Mouse (Mus musculus) limb, embryonic 10.5 days (tissue): Measurements from ENCODE around the gene Map3k1. TPM values are rescaled to one million over a fixed set of nuclear protein-coding genes. Genes with fewer than 3 reads are reported as not detected.
A peak's percentile ranks its signal among the peaks of the same experiment; 100 is the strongest.

Experiments
- DNase-seq: peaks from one replicate; pipeline ENCODE4 v3.0.0-alpha.2; 2017; ENCODE audit warnings: low spot score
- H3K27ac ChIP-seq: fragments of 300-500 bp; sonication (generic); 2 replicates; pipeline ENCODE4 v1.5.1; 2016; ENCODE audit warnings: mild to moderate bottlenecking
- H3K27me3 ChIP-seq: fragments of 300-500 bp; sonication (generic); 2 replicates; pipeline ENCODE4 v1.6.1; 2016; ENCODE audit warnings: low read depth, mild to moderate bottlenecking; ENCODE audit not compliant: poor library complexity, severe bottlenecking
- H3K36me3 ChIP-seq: fragments of 300-500 bp; sonication (generic); 2 replicates; pipeline ENCODE4 v1.6.1; 2016; ENCODE audit warnings: mild to moderate bottlenecking, moderate library complexity
- H3K4me1 ChIP-seq: fragments of 300-500 bp; sonication (generic); 2 replicates; pipeline ENCODE4 v1.6.1; 2016
- H3K4me3 ChIP-seq: fragments of 300-500 bp; sonication (generic); 2 replicates; pipeline ENCODE4 v1.5.1; 2016; ENCODE audit warnings: mild to moderate bottlenecking, moderate library complexity
- H3K9me3 ChIP-seq: fragments of 300-500 bp; sonication (generic); replicated peaks from 2 replicates; pipeline ENCODE4 v1.6.1; 2016; ENCODE audit warnings: mild to moderate bottlenecking
- WGBS: fragments of 180-500 bp; shearing (Covaris S2); methylation state at CpG from one replicate; pipeline ENCODE4 v1.1.7; 2016; 5-methylcytosine and 5-hydroxymethylcytosine counted together
- polyA plus RNA-seq: library from polyadenylated mRNA; unstranded; fragments of >200 nt; fragmentation: Nextera tagmentation; extraction: Ambion mirVana; gene quantifications from 2 replicates; pipeline ENCODE4 v1.2.1, GENCODE M21; 2016

The Map3k1 gene
- polyA plus RNA-seq, 1 experiment from 2014 or later, result 15.6 TPM

DNA sequence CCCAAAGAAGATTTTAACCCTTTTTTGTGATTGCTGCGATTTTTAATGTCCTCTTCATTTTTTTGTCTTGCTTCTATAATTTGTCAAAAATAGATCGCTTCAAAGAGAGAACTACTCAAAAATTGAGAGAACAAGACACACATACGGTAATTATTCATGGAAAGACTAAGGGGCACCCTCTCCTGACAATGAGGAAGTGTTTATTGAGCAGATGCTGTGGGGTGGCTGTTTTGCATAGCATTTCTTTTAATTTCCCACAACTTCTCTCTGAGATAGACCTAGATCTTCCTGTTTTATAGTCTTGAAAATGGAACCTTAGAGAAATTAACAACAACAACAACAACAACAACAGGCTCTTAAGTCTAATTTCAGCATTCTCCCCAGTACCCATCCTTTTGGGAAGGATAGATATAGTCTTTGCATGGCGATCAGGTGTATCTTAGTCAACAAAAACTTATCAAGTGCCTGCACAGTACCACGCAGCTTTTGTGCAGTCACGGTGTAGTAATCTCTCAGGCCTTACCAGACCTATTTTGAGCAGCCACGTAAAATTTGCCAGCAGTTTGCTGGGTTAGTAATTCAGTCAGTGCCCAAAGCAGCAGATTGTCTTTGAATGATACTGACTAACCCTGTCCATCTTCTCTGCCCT is 13.1 kb upstream of the Map3k1 start:
- peaks cover under 1% of the 10 kb centered on the region; the same call in 1 of the 2 replicates for H3K4me1 ChIP-seq
- no peaks in the 10 kb centered on the region for H3K27me3 ChIP-seq
- no peak for DNase-seq
- no peaks in the 10 kb centered on the region for H3K9me3 ChIP-seq
- 88% methylated on average over 7 of the region's 7 CpGs for WGBS
- no peaks in the 10 kb centered on the region for H3K36me3 ChIP-seq
- no peak overlapping the region for H3K27ac ChIP-seq
- no peak overlapping the region for H3K4me3 ChIP-seq

- Histone ChIP-seq H3K4me1 (peaks cover 5% of the 10 kb centered on the region), H3K4me3 (no peak overlapping the region), H3K9me3 (no peaks in the 10 kb centered on the region), H3K27me3 (no peaks in the 10 kb centered on the region), H3K27ac (no peak overlapping the region), H3K36me3 (no peaks in the 10 kb centered on the region)
- WGBS, result 88% methylated on average over 9 of the region's 9 CpGs
- DNase-seq, result no peak
Observed at GRCm38 (mm10) chr13:111819618-111820385, 11.0 kb upstream of the Map3k1 start.

DNA sequence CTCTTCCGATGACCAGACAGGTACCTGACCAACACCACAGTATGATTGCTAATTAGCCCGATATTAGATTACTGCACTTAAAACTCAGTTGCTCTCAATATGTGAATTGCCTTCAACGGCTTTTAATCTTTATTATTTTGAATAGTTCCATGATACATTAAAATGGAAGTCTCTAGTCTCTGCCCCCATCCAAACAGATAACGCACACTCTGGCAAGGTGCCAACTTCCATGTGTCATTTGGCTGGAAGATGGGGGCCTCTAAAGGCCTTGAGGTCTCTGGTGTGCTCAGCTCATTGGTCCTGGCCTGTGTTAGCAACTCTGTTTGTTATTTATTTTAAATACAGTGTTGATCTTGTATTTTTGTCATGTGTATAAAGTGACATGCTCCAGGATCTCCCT is 10.3 kb upstream of the Map3k1 start:
- no peak overlapping the region for H3K27ac ChIP-seq
- H3K36me3 ChIP-seq, result no peaks in the 10 kb centered on the region
- peaks cover 5% of the 10 kb centered on the region for H3K4me1 ChIP-seq
- no peak overlapping the region for H3K4me3 ChIP-seq
- H3K9me3 ChIP-seq, result no peaks in the 10 kb centered on the region
- no peaks in the 10 kb centered on the region for H3K27me3 ChIP-seq
- 99% methylated on average over 4 of the region's 4 CpGs for WGBS
- no peak for DNase-seq

DNA sequence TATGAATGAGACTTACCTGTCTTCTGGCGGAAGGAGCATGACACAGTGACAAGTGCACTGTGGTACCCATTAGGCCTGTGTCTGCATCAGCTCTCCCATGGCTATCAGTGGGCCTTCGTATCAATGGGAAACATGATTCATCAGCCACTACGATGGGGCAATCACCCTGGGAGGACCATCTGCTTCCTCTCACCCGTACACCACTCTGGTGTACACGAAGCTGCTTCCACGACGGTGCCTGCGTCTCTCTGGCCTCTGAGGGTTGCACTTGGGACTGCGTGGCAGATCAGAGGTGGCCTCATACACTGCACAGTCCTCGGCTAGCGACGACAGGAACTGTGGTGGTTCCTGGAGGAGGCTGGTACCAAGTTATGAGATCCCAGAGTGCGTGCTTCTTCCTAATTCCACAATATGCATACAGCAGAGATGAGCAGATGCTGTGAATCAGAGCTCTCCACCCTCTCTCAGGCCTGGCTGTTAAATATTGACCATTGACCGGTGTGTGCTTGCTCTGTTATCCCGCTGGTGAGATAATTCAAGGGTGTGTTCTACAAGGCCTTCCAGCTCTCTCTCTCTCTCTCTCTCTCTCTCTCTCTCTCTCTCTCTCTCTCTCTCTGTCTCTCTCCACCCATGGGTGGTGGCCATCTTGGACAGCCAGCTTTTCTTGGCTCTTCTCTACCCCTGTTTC is 9.6 kb upstream of the Map3k1 start:
- WGBS, result 87% methylated on average over 15 of the region's 15 CpGs
- no peak overlapping the region for H3K27ac ChIP-seq
- no peak for DNase-seq
- peaks cover 5% of the 10 kb centered on the region for H3K4me1 ChIP-seq
- H3K9me3 ChIP-seq, result no peaks in the 10 kb centered on the region
- no peak overlapping the region for H3K4me3 ChIP-seq
- no peaks in the 10 kb centered on the region for H3K27me3 ChIP-seq
- no peaks in the 10 kb centered on the region for H3K36me3 ChIP-seq

DNA sequence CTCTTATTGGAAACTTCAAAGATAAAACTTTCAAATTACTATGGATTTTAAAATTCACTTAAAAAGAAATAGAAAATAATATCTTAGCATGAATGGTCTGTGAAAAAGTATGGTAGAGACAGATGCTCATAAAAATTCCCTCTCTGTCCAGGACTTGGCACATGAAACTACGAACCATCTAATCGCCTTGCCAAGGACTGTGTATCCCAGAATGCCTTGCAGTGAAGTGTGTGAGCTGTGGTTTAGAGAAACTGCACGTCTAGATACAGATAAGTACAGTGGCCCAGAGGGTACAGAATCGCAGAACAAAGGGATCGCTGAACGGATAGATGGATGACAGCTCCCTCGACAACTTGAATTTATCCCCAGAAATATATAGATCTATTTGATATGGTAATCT is 9.0 kb upstream of the Map3k1 start:
- H3K27ac ChIP-seq, result no peak overlapping the region
- H3K4me3 ChIP-seq, result no peak overlapping the region
- H3K36me3 ChIP-seq, result no peaks in the 10 kb centered on the region
- H3K9me3 ChIP-seq, result no peaks in the 10 kb centered on the region
- peaks cover 5% of the 10 kb centered on the region for H3K4me1 ChIP-seq
- H3K27me3 ChIP-seq, result no peaks in the 10 kb centered on the region
- DNase-seq, result no peak
- WGBS, result 92% methylated on average over 7 of the region's 7 CpGs

GRCm38 (mm10) chr13:111816431-111816830 is 7.6 kb upstream of the Map3k1 start:
- H3K4me1 ChIP-seq, result peaks cover 5% of the 10 kb centered on the region
- no peak overlapping the region for H3K27ac ChIP-seq
- no peaks in the 10 kb centered on the region for H3K27me3 ChIP-seq
- H3K9me3 ChIP-seq, result no peaks in the 10 kb centered on the region
- H3K36me3 ChIP-seq, result no peaks in the 10 kb centered on the region
- no peak overlapping the region for H3K4me3 ChIP-seq
- 36% methylated on average over 3 of the region's 3 CpGs for WGBS
- no peak for DNase-seq

DNA sequence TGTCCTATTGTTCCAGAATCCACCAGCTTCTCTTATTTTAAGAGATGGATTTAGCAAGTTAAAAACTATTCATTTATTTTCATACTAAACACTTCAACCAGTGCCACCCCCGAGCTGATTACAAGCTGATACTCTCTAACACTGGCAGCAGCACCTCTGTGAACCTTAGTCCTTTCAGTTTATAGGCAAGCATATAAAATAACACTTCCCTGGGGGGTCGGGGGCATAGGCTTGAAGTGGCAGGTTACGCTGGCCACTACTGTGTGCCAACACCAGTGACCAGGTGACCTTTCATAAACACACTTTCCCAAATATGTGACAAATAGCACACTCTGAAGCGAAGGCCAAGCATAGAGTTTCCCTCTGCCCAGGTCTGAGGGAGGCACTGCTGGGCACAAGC is 6.7 kb upstream of the Map3k1 start:
- H3K36me3 ChIP-seq, result no peaks in the 10 kb centered on the region
- WGBS, result 92% methylated on average over 4 of the region's 4 CpGs
- H3K4me3 ChIP-seq, result no peak overlapping the region
- H3K27me3 ChIP-seq, result peaks cover 9% of the 10 kb centered on the region
- no peaks in the 10 kb centered on the region for H3K9me3 ChIP-seq
- H3K27ac ChIP-seq, result no peak overlapping the region
- peaks cover 5% of the 10 kb centered on the region for H3K4me1 ChIP-seq
- DNase-seq, result no peak

DNA sequence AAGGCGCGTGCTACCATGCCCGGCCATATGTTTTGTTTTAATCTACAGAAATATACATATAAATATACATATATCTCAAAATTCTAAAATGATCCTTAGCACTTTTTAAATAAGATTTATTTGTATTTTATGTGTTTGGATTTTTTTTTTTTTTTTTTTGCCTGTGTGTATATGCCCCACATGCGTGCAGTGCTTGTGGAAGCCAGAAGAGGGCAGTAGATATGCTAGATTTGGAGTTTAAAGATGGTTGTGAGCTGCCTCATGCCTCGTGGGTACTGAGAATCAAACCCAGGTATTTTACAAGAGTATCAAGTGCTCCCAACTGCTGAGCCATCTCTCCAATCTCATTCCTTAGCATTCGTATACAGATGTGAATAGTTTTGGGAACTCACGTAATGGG is 6.2 kb upstream of the Map3k1 start:
- no peak overlapping the region for H3K27ac ChIP-seq
- peaks cover 14% of the 10 kb centered on the region for H3K27me3 ChIP-seq
- 96% methylated on average over 7 of the region's 7 CpGs for WGBS
- no peak overlapping the region for H3K4me3 ChIP-seq
- no peaks in the 10 kb centered on the region for H3K9me3 ChIP-seq
- no peak for DNase-seq
- no peaks in the 10 kb centered on the region for H3K36me3 ChIP-seq
- peaks cover 7% of the 10 kb centered on the region for H3K4me1 ChIP-seq

DNA sequence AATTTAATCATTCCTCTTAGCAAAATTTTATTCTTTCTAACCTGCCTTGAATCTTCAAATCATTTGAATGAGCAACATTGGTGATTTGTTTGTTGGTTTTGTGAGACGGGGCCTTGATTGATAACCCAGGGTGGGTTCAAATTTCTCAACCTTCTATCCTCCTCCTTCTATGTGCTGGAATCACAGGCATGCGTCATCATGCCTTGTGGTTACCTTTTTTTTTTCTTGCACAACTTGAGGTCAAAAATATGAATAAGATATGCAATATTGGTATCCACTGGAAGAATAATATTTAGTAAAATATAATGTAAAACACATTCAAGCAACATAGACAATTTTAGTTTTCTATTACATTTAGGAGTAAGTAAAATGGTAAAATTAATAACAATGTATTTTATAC is 3.9 kb upstream of the Map3k1 start:
- Histone ChIP-seq H3K4me1 (peaks cover 17% of the 10 kb centered on the region), H3K36me3 (no peaks in the 10 kb centered on the region), H3K4me3 (no peak overlapping the region), H3K27ac (no peak overlapping the region), H3K9me3 (no peaks in the 10 kb centered on the region), H3K27me3 (peaks cover 18% of the 10 kb centered on the region)
- 81% methylated on average over 2 of the region's 2 CpGs for WGBS
- no peak for DNase-seq

DNA sequence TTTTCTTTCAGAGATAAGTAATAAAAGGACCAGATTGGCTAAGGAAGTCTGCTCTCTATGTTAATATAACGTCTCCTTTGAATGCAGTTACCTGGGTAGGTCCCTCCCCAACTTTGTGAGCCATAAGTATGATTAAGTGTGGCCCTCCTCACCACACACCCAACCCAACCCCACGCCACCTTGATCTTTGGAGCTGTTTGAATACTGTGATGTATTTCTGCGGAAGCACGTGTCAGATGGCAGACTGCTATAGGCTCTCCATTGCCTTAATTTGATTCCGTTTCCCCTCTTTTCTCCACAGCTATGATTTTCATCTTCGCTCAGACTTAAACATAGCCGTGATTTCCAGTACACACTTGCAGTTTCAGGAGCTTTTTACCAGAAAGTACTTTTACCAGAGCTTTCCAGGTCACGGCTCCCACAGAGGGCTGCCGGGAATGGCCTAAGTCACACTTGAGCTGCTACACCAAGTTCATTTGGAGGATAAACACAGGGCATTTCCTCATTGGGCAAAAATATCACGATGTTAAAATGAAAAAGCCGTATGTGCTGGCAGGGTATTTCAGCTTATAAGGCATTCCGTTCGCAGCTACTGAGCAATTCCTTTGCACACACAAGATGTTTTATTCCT is 2.3 kb upstream of the Map3k1 start:
- Histone ChIP-seq H3K9me3 (no peaks in the 10 kb centered on the region), H3K4me1 (peaks cover 22% of the 10 kb centered on the region), H3K27me3 (peaks cover 18% of the 10 kb centered on the region), H3K36me3 (no peaks in the 10 kb centered on the region), H3K4me3 (no peak overlapping the region), H3K27ac (no peak overlapping the region)
- WGBS, result 84% methylated on average over 13 of the region's 13 CpGs
- no peak for DNase-seq

GRCm38 (mm10) chr13:111809466-111810228 is 854 bp upstream of the Map3k1 start:
- no peaks in the 10 kb centered on the region for H3K9me3 ChIP-seq
- DNase-seq, result peak; percentile 75
- H3K4me1 ChIP-seq, result peaks cover 36% of the 10 kb centered on the region
- peaks cover 18% of the 10 kb centered on the region for H3K27me3 ChIP-seq
- under 1% methylated on average over 29 of the region's 29 CpGs for WGBS
- no peaks in the 10 kb centered on the region for H3K36me3 ChIP-seq
- H3K27ac ChIP-seq, result peak overlapping the region; percentile 97
- peak overlapping the region; percentile 86 for H3K4me3 ChIP-seq

- H3K36me3 ChIP-seq, result no peaks in the 10 kb centered on the region
- peaks cover 49% of the 10 kb centered on the region for H3K4me1 ChIP-seq
- H3K27ac ChIP-seq, result peak overlapping the region; percentile 97
- DNase-seq, result no peak
- H3K4me3 ChIP-seq, result peak overlapping the region; percentile 86
- H3K9me3 ChIP-seq, result no peaks in the 10 kb centered on the region
- H3K27me3 ChIP-seq, result peaks cover 18% of the 10 kb centered on the region
- WGBS, result under 1% methylated on average over 23 of the region's 38 CpGs
Observed at GRCm38 (mm10) chr13:111808387-111808636, 481 bp downstream of the Map3k1 start.
